16 mouse cellular contexts compared by ENCODE assay signal in genomic region chr1:173409066-173409465, GRCm38 (mm10). TPM values are rescaled to one million over a fixed set of nuclear protein-coding genes. Genes with fewer than 3 reads are reported as not detected.
DNase-seq lines count a peak whose midpoint lies in the region; ATAC-seq and TF ChIP-seq lines count a peak whose summit lies in the region.
"Had no signal": no experiment of that assay in that cellular context is flagged by ENCODE, and none has a peak within 500 bp of the region (broad histone marks: within the 10 kb centered on the region; RNA-seq: fewer than 3 reads in every experiment).

No protein-coding gene starts in this region.

- no peak overlapping the region for H3K4me3 ChIP-seq in intestine, postnatal 0 days (ENCODE audit: low read depth, low read length)
- no peak overlapping the region for H3K4me3 ChIP-seq in intestine, embryonic 15.5 days (replicated peaks)
- H3K4me3 ChIP-seq in G1E (ENCODE audit: low read depth, low read length), result no peak overlapping the region
- H3K4me3 ChIP-seq: embryonic facial prominence, embryonic 15.5 days; forebrain, embryonic 13.5 days; layer of hippocampus, adult 2 months had no signal

- H3K4me2 ChIP-seq in intestine, postnatal 0 days (replicated peaks; ENCODE audit: low read depth), result no peak overlapping the region
- no peak overlapping the region for H3K4me2 ChIP-seq in intestine, embryonic 15.5 days (replicated peaks)
- H3K4me2 ChIP-seq: embryonic facial prominence, embryonic 15.5 days; forebrain, embryonic 13.5 days had no signal

- no peak overlapping the region for H3K9ac ChIP-seq in intestine, postnatal 0 days (ENCODE audit: low read depth, low read length)
- no peak overlapping the region for H3K9ac ChIP-seq in intestine, embryonic 15.5 days
- H3K9ac ChIP-seq: embryonic facial prominence, embryonic 15.5 days; forebrain, embryonic 13.5 days had no signal

- H3K27ac ChIP-seq in intestine, postnatal 0 days (ENCODE audit: low read depth, low read length), result no peak overlapping the region
- H3K27ac ChIP-seq in intestine, embryonic 15.5 days, result no peak overlapping the region
- H3K27ac ChIP-seq: embryonic facial prominence, embryonic 15.5 days; forebrain, embryonic 13.5 days; hindbrain, postnatal 0 days; kidney, postnatal 0 days; layer of hippocampus, adult 2 months had no signal

- no peaks in the 10 kb centered on the region for H3K9me3 ChIP-seq in intestine, postnatal 0 days (ENCODE audit: control insufficient read depth)
- no peaks in the 10 kb centered on the region for H3K9me3 ChIP-seq in intestine, embryonic 15.5 days
- H3K9me3 ChIP-seq in G1E (replicated peaks), result no peaks in the 10 kb centered on the region
- H3K9me3 ChIP-seq: embryonic facial prominence, embryonic 15.5 days; forebrain, embryonic 13.5 days had no signal

- H3K4me1 ChIP-seq in intestine, postnatal 0 days (replicated peaks; ENCODE audit: control insufficient read depth, insufficient read depth, low read length), result no peaks in the 10 kb centered on the region
- 0 out of 2 replicates have a peak, but pooled peaks cover 2% of the 10 kb centered on the region for H3K4me1 ChIP-seq in intestine, embryonic 15.5 days (replicated peaks)
- no peaks in the 10 kb centered on the region for H3K4me1 ChIP-seq in G1E (ENCODE audit: insufficient read depth, low read depth, low read length)
- H3K4me1 ChIP-seq: embryonic facial prominence, embryonic 15.5 days; forebrain, embryonic 13.5 days had no signal

- H3K36me3 ChIP-seq in intestine, postnatal 0 days (ENCODE audit: control insufficient read depth, insufficient read depth), result no peaks in the 10 kb centered on the region
- no peaks in the 10 kb centered on the region for H3K36me3 ChIP-seq in intestine, embryonic 15.5 days
- H3K36me3 ChIP-seq in G1E (replicated peaks), result no peaks in the 10 kb centered on the region
- no peaks in the 10 kb centered on the region for H3K36me3 ChIP-seq in splenic B cell, adult 2 months (ENCODE audit: control insufficient read depth, insufficient read depth, low read length, poor library complexity, severe bottlenecking)
- H3K36me3 ChIP-seq: embryonic facial prominence, embryonic 15.5 days had no signal

- 0 out of 2 replicates have a peak, but pooled peaks have one; percentile 33 for ATAC-seq in intestine, postnatal 0 days
- no peak for ATAC-seq in intestine, embryonic 15.5 days
- ATAC-seq in G1E (ENCODE audit: extremely low read depth, insufficient number of reproducible peaks, low FRiP score, poor library complexity, severe bottlenecking), result 0 out of 2 replicates have a peak, but pooled peaks have one; percentile 15
- peak; percentile 98 to 99 for ATAC-seq in hematopoietic stem cell, adult 5-6 weeks (replicated peaks in 1 of 2; ENCODE audit: insufficient read depth in 1 of 2, low FRiP score in 2 of 2, low TSS enrichment in 1 of 2, low read depth in 1 of 2, poor library complexity in 2 of 2, severe bottlenecking in 2 of 2)
- ATAC-seq: forebrain, embryonic 13.5 days; hindbrain, postnatal 0 days had no signal

- no peak for TF ChIP-seq CTCF in intestine, postnatal 0 days (IDR thresholded peaks at IDR 0.05; ENCODE audit: low read depth)
- TF ChIP-seq CTCF in G1E (IDR thresholded peaks at IDR 0.05; ENCODE audit: low read depth, low read length), result no peak

- intact Hi-C loops in heart, postnatal 25 days (cut with DNase I), result no loop called here

- no peaks in the 10 kb centered on the region for H3K27me3 ChIP-seq in intestine, postnatal 0 days (replicated peaks; ENCODE audit: control insufficient read depth, insufficient read depth, low read length)
- no peaks in the 10 kb centered on the region for H3K27me3 ChIP-seq in intestine, embryonic 15.5 days (replicated peaks)
- H3K27me3 ChIP-seq in G1E (ENCODE audit: insufficient read depth, low read length), result no peaks in the 10 kb centered on the region
- no peaks in the 10 kb centered on the region for H3K27me3 ChIP-seq in splenic B cell, adult 2 months (ENCODE audit: control insufficient read depth, insufficient read depth, low read length, poor library complexity, severe bottlenecking)
- H3K27me3 ChIP-seq: embryonic facial prominence, embryonic 15.5 days; forebrain, embryonic 13.5 days had no signal

- no peak for DNase-seq in G1E (ENCODE audit: low spot score)
- DNase-seq in splenic B cell, adult 2 months (ENCODE audit: low read depth, low spot score), result peak; percentile 75
- DNase-seq in right cerebral cortex, postnatal 36 days (ENCODE audit: low spot score in 2 of 2), result no peak
- no peak for DNase-seq in urinary bladder, adult 18-20 months (ENCODE audit: low spot score in 2 of 2)
- no peak for DNase-seq in heart, postnatal 25 days (ENCODE audit: low spot score)
- DNase-seq: cerebellum, adult 18-20 months; heart, postnatal 10 days had no signal

RNA-seq across cellular contexts. Expression of gene Cadm3, which starts 41.6 kb away (rescaled TPM):
- polyA plus RNA-seq in intestine, postnatal 0 days (2015; fragmentation: Nextera tagmentation; extraction: Ambion mirVana), result 0.85 and 1.2 TPM in 2 replicates
- polyA plus RNA-seq in intestine, embryonic 15.5 days (2015; fragmentation: Nextera tagmentation; extraction: Ambion mirVana), result 2.2 and 2.4 TPM in 2 replicates
- not detected in 2 replicates for total RNA-seq in G1E (2014; fragmentation: Nextera tagmentation)
- 0.44 TPM in 1 of 2 replicates, not detected in the other for total RNA-seq in G1E (2017)
- not detected in 2 replicates for polyA plus RNA-seq in G1E (2012)
- total RNA-seq in hematopoietic stem cell, adult 5-6 weeks (2017), result 1.8 TPM in 1 of 2 replicates, not detected in the other
- 1 to 10 TPM; 2.2 to 3.1 TPM for total RNA-seq in heart, postnatal 25 days (2021)
- total RNA-seq: megakaryocyte-erythroid progenitor cell, adult 5-6 weeks had no signal

RNA-seq across cellular contexts. Expression of gene Aim2, which starts 58.4 kb away (rescaled TPM):
- 2.0 and 3.1 TPM in 2 replicates for polyA plus RNA-seq in intestine, postnatal 0 days (2015; fragmentation: Nextera tagmentation; extraction: Ambion mirVana)
- 3.7 and 4.4 TPM in 2 replicates for polyA plus RNA-seq in intestine, embryonic 15.5 days (2015; fragmentation: Nextera tagmentation; extraction: Ambion mirVana)
- 8.1 TPM in 1 of 2 replicates, not detected in the other for total RNA-seq in G1E (2014; fragmentation: Nextera tagmentation)
- not detected in 2 replicates for total RNA-seq in G1E (2017)
- not detected in 2 replicates for polyA plus RNA-seq in G1E (2012)
- 76.8 and 118 TPM in 2 replicates for total RNA-seq in hematopoietic stem cell, adult 5-6 weeks (2017)
- 1 to 10 TPM; 1.2 to 1.6 TPM for total RNA-seq in heart, postnatal 25 days (2021)
